Mouse (Mus musculus) heart, embryonic 14.5 days (tissue): ENCODE measurements at regions not wholly inside any gene's neighbourhood (a gene's known extent, or its start where the extent isn't known, plus 50 kb on each side); places are given as distances from the start of the nearest gene placed in this dataset.

Experiments
- ATAC-seq: fragments of 200-750 bp; cut with Nextera tagmentation; 2 replicates; pipeline ENCODE4 v1.8.0; 2017; ENCODE audit warnings: low read depth, moderate TSS enrichment; ENCODE audit not compliant: insufficient number of reproducible peaks, insufficient read depth, low FRiP score
- H3K27ac ChIP-seq, 2 experiments: fragments of 200-500 bp in 1 of 2; fragments of 300-500 bp in 1 of 2; sonication (generic) in 1 of 2; replicated peaks in 1 of 2; 2 replicates each; pipeline ENCODE4 v1.5.1; 2012 to 2014; ENCODE audit warnings: low read depth in 2 of 2, low read length in 2 of 2, control low read depth in 1 of 2, mild to moderate bottlenecking in 1 of 2, mixed read lengths in 1 of 2; ENCODE audit not compliant: control insufficient read depth in 1 of 2, insufficient read depth in 1 of 2
- H3K27me3 ChIP-seq: fragments of 300-500 bp; sonication (generic); 2 replicates; pipeline ENCODE4 v1.6.1; 2014; ENCODE audit warnings: mild to moderate bottlenecking, low read length, control low read depth; ENCODE audit not compliant: control insufficient read depth, insufficient read depth
- H3K36me3 ChIP-seq: fragments of 300-500 bp; sonication (generic); 2 replicates; pipeline ENCODE4 v1.6.1; 2014; ENCODE audit warnings: mild to moderate bottlenecking, control low read depth, low read length, mixed read lengths; ENCODE audit not compliant: control insufficient read depth, insufficient read depth
- H3K4me1 ChIP-seq, 2 experiments: fragments of 200-500 bp in 1 of 2; fragments of 300-500 bp in 1 of 2; sonication (generic) in 1 of 2; 2 replicates each; pipeline ENCODE4 v1.6.1; 2012 to 2014; ENCODE audit warnings: low read length in 2 of 2, control low read depth in 1 of 2, mixed read lengths in 1 of 2; ENCODE audit not compliant: control insufficient read depth in 2 of 2, insufficient read depth in 2 of 2
- H3K4me2 ChIP-seq: fragments of 300-500 bp; sonication (generic); 2 replicates; pipeline ENCODE4 v1.6.1; 2014; ENCODE audit warnings: mild to moderate bottlenecking, low read length
- H3K4me3 ChIP-seq, 2 experiments: fragments of 200-500 bp in 1 of 2; fragments of 300-500 bp in 1 of 2; sonication (generic) in 1 of 2; 2 replicates each; pipeline ENCODE4 v1.5.1; 2012 to 2014; ENCODE audit warnings: low read length in 2 of 2, mild to moderate bottlenecking in 2 of 2, control low read depth in 1 of 2, low read depth in 1 of 2, moderate library complexity in 1 of 2; ENCODE audit not compliant: control insufficient read depth in 1 of 2, insufficient read depth in 1 of 2
- H3K9ac ChIP-seq: fragments of 300-500 bp; sonication (generic); 2 replicates; pipeline ENCODE4 v1.6.1; 2014; ENCODE audit warnings: mild to moderate bottlenecking, low read length
- H3K9me3 ChIP-seq: fragments of 300-500 bp; sonication (generic); 2 replicates; pipeline ENCODE4 v1.6.1; 2016; ENCODE audit warnings: low read length, control low read depth; ENCODE audit not compliant: control insufficient read depth
- WGBS: fragments of 180-500 bp; shearing (Covaris S2); extraction: QIAGEN DNeasy Blood & Tissue Kit; methylation state at CpG from one replicate; pipeline ENCODE4 v1.1.7; 2014; 5-methylcytosine and 5-hydroxymethylcytosine counted together

- 70% methylated on average over 3 of the region's 3 CpGs for WGBS
- no peak overlapping the region for H3K9ac ChIP-seq
- no peaks in the 10 kb centered on the region for H3K36me3 ChIP-seq
- no peaks in the 10 kb centered on the region for H3K4me1 ChIP-seq
- no peaks in the 10 kb centered on the region for H3K27me3 ChIP-seq
- no peak overlapping the region for H3K27ac ChIP-seq
- no peak for ATAC-seq
- H3K4me3 ChIP-seq = no peak overlapping the region
- H3K9me3 ChIP-seq = no peaks in the 10 kb centered on the region
- H3K4me2 ChIP-seq = no peak overlapping the region
These were observed 303.2 kb upstream of the Meis2 start for GRCm38 (mm10) chr2:116368811-116369210.

GRCm38 (mm10) chr2:116364136-116364535, 298.5 kb upstream of the Meis2 start:
- Histone ChIP-seq H3K9me3 (no peaks in the 10 kb centered on the region), H3K27ac (no peak overlapping the region), H3K27me3 (no peaks in the 10 kb centered on the region), H3K4me3 (no peak overlapping the region), H3K36me3 (no peaks in the 10 kb centered on the region), H3K4me1 (no peaks in the 10 kb centered on the region), H3K9ac (no peak overlapping the region), H3K4me2 (no peak overlapping the region)
- 66% methylated on average over 2 of the region's 2 CpGs for WGBS
- no peak for ATAC-seq

GRCm38 (mm10) chr2:116358145-116358544, 292.5 kb upstream of the Meis2 start:
- Histone ChIP-seq H3K9ac (no peak overlapping the region), H3K27me3 (no peaks in the 10 kb centered on the region), H3K36me3 (no peaks in the 10 kb centered on the region), H3K4me2 (no peak overlapping the region), H3K9me3 (no peaks in the 10 kb centered on the region), H3K27ac (no peak overlapping the region), H3K4me3 (no peak overlapping the region), H3K4me1 (no peaks in the 10 kb centered on the region)
- WGBS = 68% methylated on average over 1 of the region's 1 CpGs
- ATAC-seq = no peak

GRCm38 (mm10) chr2:116348530-116348914, 282.9 kb upstream of the Meis2 start:
- Histone ChIP-seq H3K4me3 (no peak overlapping the region), H3K36me3 (no peaks in the 10 kb centered on the region), H3K9me3 (no peaks in the 10 kb centered on the region), H3K4me2 (no peak overlapping the region), H3K27ac (no peak overlapping the region), H3K27me3 (no peaks in the 10 kb centered on the region), H3K4me1 (no peaks in the 10 kb centered on the region), H3K9ac (no peak overlapping the region)
- no peak for ATAC-seq
- 61% methylated on average over 1 of the region's 1 CpGs for WGBS

GRCm38 (mm10) chr2:116347827-116348529, 282.3 kb upstream of the Meis2 start:
- no peaks in the 10 kb centered on the region for H3K27me3 ChIP-seq
- 63% methylated on average over 3 of the region's 3 CpGs for WGBS
- H3K4me2 ChIP-seq = no peak overlapping the region
- no peak overlapping the region for H3K4me3 ChIP-seq
- no peaks in the 10 kb centered on the region for H3K4me1 ChIP-seq
- no peak overlapping the region for H3K9ac ChIP-seq
- no peak for ATAC-seq
- H3K27ac ChIP-seq = no peak overlapping the region
- H3K36me3 ChIP-seq = no peaks in the 10 kb centered on the region
- no peaks in the 10 kb centered on the region for H3K9me3 ChIP-seq

GRCm38 (mm10) chr2:116331801-116332200, 266.2 kb upstream of the Meis2 start:
- no peak overlapping the region for H3K4me2 ChIP-seq
- H3K9me3 ChIP-seq = no peaks in the 10 kb centered on the region
- WGBS = 70% methylated on average over 3 of the region's 3 CpGs
- no peak overlapping the region for H3K9ac ChIP-seq
- H3K27ac ChIP-seq = no peak overlapping the region
- H3K27me3 ChIP-seq = no peaks in the 10 kb centered on the region
- no peak for ATAC-seq
- no peak overlapping the region for H3K4me3 ChIP-seq
- H3K4me1 ChIP-seq = no peaks in the 10 kb centered on the region
- no peaks in the 10 kb centered on the region for H3K36me3 ChIP-seq

GRCm38 (mm10) chr2:116322039-116322770, 256.6 kb upstream of the Meis2 start:
- Histone ChIP-seq H3K4me2 (no peak overlapping the region), H3K4me1 (no peaks in the 10 kb centered on the region), H3K9ac (no peak overlapping the region), H3K27me3 (no peaks in the 10 kb centered on the region), H3K27ac (no peak overlapping the region), H3K9me3 (no peaks in the 10 kb centered on the region), H3K36me3 (no peaks in the 10 kb centered on the region), H3K4me3 (no peak overlapping the region)
- WGBS = 81% methylated on average over 14 of the region's 14 CpGs
- ATAC-seq = no peak
